Mouse (Mus musculus) liver, postnatal 0 days (tissue): ENCODE results near the gene Fibcd1.

Experiments
- CTCF ChIP-seq: sonication (generic); IDR thresholded peaks from 2 replicates; pipeline ENCODE4 v1.5.1; 2016; ENCODE audit warnings: antibody characterized with exemption, low read depth
- EP300 ChIP-seq: IDR thresholded peaks from 2 replicates; pipeline ENCODE4 v1.6.1; 2016; ENCODE audit warnings: antibody characterized with exemption, low read depth, mild to moderate bottlenecking

DNA sequence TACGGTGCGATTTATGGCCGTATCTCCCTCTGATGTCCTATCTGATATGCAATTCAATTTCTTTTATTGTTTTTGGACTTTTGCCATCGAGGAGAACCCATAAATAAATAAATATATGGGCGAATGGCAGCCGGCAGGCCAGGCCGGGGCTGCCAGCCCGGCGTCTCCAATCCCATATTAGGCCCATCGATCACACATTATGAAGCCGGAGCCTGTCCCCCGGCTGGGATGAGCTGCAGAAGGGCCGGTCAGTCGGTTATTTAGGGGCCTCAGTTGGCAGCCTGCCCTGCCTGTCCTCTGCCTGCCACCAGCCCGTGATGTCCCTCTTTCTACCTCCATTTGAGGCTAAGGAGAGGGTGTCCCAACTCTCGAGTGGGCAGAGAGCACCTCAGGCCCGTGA lies 32.8 kb upstream of the Fibcd1 start:
- TF ChIP-seq CTCF: no peak
- TF ChIP-seq EP300: no peak
